Mouse (Mus musculus): Measurements from ENCODE around the gene Lhx6. TPM values are rescaled to one million over a fixed set of nuclear protein-coding genes. Genes with fewer than 3 reads are reported as not detected.

Gene Lhx6
- polyA plus RNA-seq (2015; fragmentation: Nextera tagmentation; extraction: Ambion mirVana) = 0.22 and 0.40 TPM in 2 replicates

GRCm38 (mm10) chr2:36104956-36105741 is at the start of gene Lhx6:
Gene Lhx6 (minus strand): TSS chr2:36105408.

GRCm38 (mm10) chr2:36136300-36136941 is 31.2 kb upstream of the Lhx6 start, which contains the start of the genes Mrrf and Rbm18:
Gene Mrrf (plus strand): TSS chr2:36136389.
Gene Rbm18 (minus strand): TSS chr2:36136773.

GRCm38 (mm10) chr2:36048748-36049566 is 56.3 kb downstream of the Lhx6 start, which contains the start of the genes Ndufa8 and Morn5:
Gene Ndufa8 (minus strand): TSS chr2:36049406.
Gene Morn5 (plus strand): TSS chr2:36049458.

Other genes starting within 250 kb of the Lhx6 start
- 0.37 and 0.62 TPM in 2 replicates for gene Ttll11, start 125.5 kb downstream of the Lhx6 start, polyA plus RNA-seq (2015; fragmentation: Nextera tagmentation; extraction: Ambion mirVana)
- 160 and 161 TPM in 2 replicates for gene Ndufa8, start 56.0 kb downstream of the Lhx6 start, polyA plus RNA-seq (2015; fragmentation: Nextera tagmentation; extraction: Ambion mirVana)
- 0.18 TPM in 1 of 2 replicates, not detected in the other for gene Morn5, start 56.0 kb downstream of the Lhx6 start, polyA plus RNA-seq (2015; fragmentation: Nextera tagmentation; extraction: Ambion mirVana)
- 15.6 and 16.4 TPM in 2 replicates for gene Mrrf, start 31.0 kb upstream of the Lhx6 start, polyA plus RNA-seq (2015; fragmentation: Nextera tagmentation; extraction: Ambion mirVana)
- 29.6 and 30.8 TPM in 2 replicates for gene Rbm18, start 31.4 kb upstream of the Lhx6 start, polyA plus RNA-seq (2015; fragmentation: Nextera tagmentation; extraction: Ambion mirVana)
- gene Ptgs1, start 125.0 kb upstream of the Lhx6 start, polyA plus RNA-seq (2015; fragmentation: Nextera tagmentation; extraction: Ambion mirVana) = 22.1 and 33.1 TPM in 2 replicates